Mouse (Mus musculus): Measurements from ENCODE around the gene Adamts7. TPM values are rescaled to one million over a fixed set of nuclear protein-coding genes. Genes with fewer than 3 reads are reported as not detected.

Gene Adamts7
- polyA plus RNA-seq, 1 experiment from 2014 or later, result 26.0 TPM

GRCm38 (mm10) chr9:90255844-90256405 lies 93.1 kb downstream of the Adamts7 start:
- Histone ChIP-seq H3K9me3 (no peaks in the 10 kb centered on the region), H3K27ac (no peak overlapping the region), H3K4me3 (no peak overlapping the region), H3K9ac (no peak overlapping the region), H3K4me2 (replicated peaks) (no peak overlapping the region), H3K27me3 (no peaks in the 10 kb centered on the region), H3K36me3 (no peaks in the 10 kb centered on the region), H3K4me1 (peaks cover 15% of the 10 kb centered on the region; the same call in 1 of the 2 replicates)
- WGBS, result 57% methylated on average over 6 of the region's 6 CpGs
- ATAC-seq (ENCODE audit: insufficient number of reproducible peaks, insufficient read depth, low FRiP score, low TSS enrichment), result no peak

GRCm38 (mm10) chr9:90257220-90257619 lies 94.4 kb downstream of the Adamts7 start:
- H3K4me2 ChIP-seq (replicated peaks), result no peak overlapping the region
- H3K27ac ChIP-seq, result no peak overlapping the region
- no peaks in the 10 kb centered on the region for H3K9me3 ChIP-seq
- no peak overlapping the region for H3K4me3 ChIP-seq
- peaks cover 15% of the 10 kb centered on the region; the same call in 1 of the 2 replicates for H3K4me1 ChIP-seq
- no peak for ATAC-seq (ENCODE audit: insufficient number of reproducible peaks, insufficient read depth, low FRiP score, low TSS enrichment)
- WGBS, result 73% methylated on average over 7 of the region's 7 CpGs
- H3K27me3 ChIP-seq, result no peaks in the 10 kb centered on the region
- no peaks in the 10 kb centered on the region for H3K36me3 ChIP-seq
- no peak overlapping the region for H3K9ac ChIP-seq

Other genes with a start within 250 kb of the Adamts7 start
- 13.4 and 14.6 TPM in 2 replicates for gene Ctsh, start 108.9 kb upstream of the Adamts7 start, polyA plus RNA-seq (2016; fragmentation: Nextera tagmentation; extraction: Ambion mirVana)
- 505 and 527 TPM in 2 replicates for gene Morf4l1, start 48.3 kb upstream of the Adamts7 start, polyA plus RNA-seq (2016; fragmentation: Nextera tagmentation; extraction: Ambion mirVana)
- gene Tbc1d2b, start 107.7 kb downstream of the Adamts7 start, polyA plus RNA-seq (2016; fragmentation: Nextera tagmentation; extraction: Ambion mirVana), result 17.4 and 19.0 TPM in 2 replicates